Mouse (Mus musculus): ENCODE measurements around the gene Rbfox3. TPM values are rescaled to one million over a fixed set of nuclear protein-coding genes. Genes with fewer than 3 reads are reported as not detected.

Gene Rbfox3
- polyA plus RNA-seq, 1 experiment from 2014 or later, result 11.7 TPM

DNA sequence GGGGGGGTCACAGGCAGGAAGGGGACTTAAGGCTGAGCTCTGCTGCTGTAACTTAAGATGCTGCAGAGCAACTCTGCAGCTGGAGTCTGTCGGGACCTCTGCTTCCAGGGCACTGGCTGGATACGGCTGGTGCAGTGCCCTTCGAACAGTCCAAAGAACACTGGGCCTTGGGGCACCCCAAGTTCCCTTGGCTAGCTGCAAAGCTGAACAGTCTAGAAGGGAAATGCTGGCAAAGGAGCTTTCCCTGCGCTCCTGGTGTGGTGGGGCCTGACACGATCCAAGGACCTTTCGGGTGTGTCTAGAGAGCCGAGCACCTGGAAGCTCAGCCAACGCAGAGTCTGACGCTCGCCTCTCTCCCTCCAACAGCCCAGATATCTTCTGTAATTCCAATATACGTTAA, 12.8 kb downstream of the Rbfox3 start:
- 72% methylated on average over 11 of the region's 11 CpGs for WGBS
- Histone ChIP-seq H3K27ac (peak overlapping the region; percentile 40; the same call in 1 of the 2 replicates), H3K4me3 (no peak overlapping the region), H3K4me1 (replicated peaks) (peaks cover 54% of the 10 kb centered on the region), H3K9me3 (no peaks in the 10 kb centered on the region), H3K36me3 (no peaks in the 10 kb centered on the region), H3K27me3 (ENCODE audit: insufficient read depth, poor library complexity, severe bottlenecking) (peaks cover 28% of the 10 kb centered on the region)
- DNase-seq (ENCODE audit: low spot score), result no peak

DNA sequence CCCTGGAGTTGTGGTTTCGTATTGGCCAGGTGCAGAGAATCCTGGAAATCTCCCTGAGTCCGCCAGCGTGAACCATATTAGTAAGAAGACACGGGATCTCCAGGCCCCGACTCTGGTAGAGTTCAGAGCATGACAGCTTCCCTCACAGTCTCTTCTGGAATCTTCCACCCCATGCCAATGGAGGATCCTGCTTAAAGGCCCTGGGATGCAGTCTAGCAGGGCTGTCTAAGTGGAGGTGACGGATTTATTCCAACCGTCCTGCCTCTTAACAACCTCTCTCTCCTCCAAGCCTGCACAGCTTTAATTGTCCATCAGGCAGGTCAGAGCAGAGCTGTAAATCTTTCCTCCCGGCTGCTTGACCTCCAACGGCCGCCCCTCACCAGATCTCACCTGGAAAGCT, 13.2 kb downstream of the Rbfox3 start:
- Histone ChIP-seq H3K9me3 (no peaks in the 10 kb centered on the region), H3K4me3 (no peak overlapping the region), H3K36me3 (no peaks in the 10 kb centered on the region), H3K4me1 (replicated peaks) (peaks cover 54% of the 10 kb centered on the region), H3K27me3 (ENCODE audit: insufficient read depth, poor library complexity, severe bottlenecking) (peaks cover 25% of the 10 kb centered on the region), H3K27ac (0 out of 2 replicates have a peak overlapping the region, but pooled peaks have one; percentile 40)
- DNase-seq (ENCODE audit: low spot score), result no peak
- WGBS, result 67% methylated on average over 10 of the region's 10 CpGs

DNA sequence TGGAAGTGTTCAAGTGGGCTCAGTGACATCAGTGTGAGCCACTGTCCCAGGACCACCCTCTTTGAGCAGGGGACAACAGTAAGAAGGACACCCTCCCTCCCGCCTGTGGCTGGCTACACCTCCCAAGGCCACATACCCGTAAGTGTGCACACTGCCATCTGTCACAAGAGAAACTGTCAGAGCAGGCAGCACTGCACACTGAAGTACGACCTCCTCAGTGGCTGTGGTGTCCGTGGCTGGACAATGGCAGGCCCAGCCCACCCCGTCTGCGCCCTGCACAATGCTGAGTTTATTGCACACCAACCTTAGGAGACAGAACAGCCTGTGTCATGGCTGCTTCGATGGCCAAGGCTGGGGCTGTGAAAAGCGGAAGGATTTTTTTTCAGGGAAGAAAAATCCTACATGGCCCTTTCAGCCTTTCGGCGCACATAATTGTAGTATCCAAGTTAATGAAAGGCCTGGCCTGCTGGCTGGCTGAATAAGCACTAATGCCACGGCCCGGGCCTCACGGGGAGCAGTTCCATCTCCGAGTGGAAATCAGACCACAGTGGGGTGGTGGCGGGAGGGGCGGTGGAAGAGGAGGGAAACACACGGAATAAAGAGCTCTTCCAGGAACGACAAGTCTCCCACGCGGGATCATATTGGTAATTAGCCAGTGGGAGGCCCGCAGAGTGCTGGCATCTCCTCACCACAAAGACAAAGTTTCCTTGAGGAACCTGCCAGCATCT, 14.1 kb downstream of the Rbfox3 start:
- WGBS, result 59% methylated on average over 21 of the region's 21 CpGs
- H3K27me3 ChIP-seq (ENCODE audit: insufficient read depth, poor library complexity, severe bottlenecking), result peaks cover 25% of the 10 kb centered on the region
- H3K36me3 ChIP-seq, result no peaks in the 10 kb centered on the region
- H3K27ac ChIP-seq, result peak overlapping the region; percentile 72
- H3K9me3 ChIP-seq, result no peaks in the 10 kb centered on the region
- H3K4me1 ChIP-seq (replicated peaks), result peaks cover 54% of the 10 kb centered on the region
- no peak for DNase-seq (ENCODE audit: low spot score)
- no peak overlapping the region for H3K4me3 ChIP-seq

DNA sequence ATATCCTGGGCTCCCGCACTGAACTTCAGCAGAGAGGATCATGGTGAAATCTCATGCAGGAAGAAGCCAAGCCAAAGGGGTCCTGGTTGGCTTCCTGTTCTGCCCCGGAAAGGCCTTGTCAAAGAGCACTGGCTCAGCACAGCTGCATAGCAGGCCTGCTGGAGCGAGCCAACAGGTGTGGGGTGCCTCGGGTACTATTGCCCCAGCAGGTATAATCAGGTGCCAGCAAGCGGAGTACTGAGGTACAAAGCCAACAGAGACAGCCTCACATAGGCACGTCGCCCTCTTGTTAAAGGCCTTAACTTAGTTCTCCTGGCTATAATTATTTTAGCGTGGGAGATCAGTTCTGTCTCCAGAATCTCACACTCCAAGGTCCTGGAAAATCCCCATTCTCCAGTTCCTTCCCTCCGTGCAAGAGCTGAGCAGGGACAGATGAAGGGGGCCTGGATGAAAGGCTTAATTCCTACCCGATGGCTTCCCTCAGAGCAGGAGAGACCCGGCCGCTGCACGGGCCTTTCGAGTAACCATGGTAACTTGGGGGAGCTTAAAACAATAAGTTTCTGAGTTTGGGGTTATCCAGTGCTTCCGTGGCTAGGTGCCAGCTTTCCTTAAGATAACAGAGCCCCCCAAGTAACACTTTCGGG, 15.2 kb downstream of the Rbfox3 start:
- Histone ChIP-seq H3K4me1 (replicated peaks) (peaks cover 62% of the 10 kb centered on the region), H3K36me3 (no peaks in the 10 kb centered on the region), H3K27ac (peak overlapping the region; percentile 53; the same call in 1 of the 2 replicates), H3K27me3 (ENCODE audit: insufficient read depth, poor library complexity, severe bottlenecking) (peaks cover 25% of the 10 kb centered on the region), H3K9me3 (no peaks in the 10 kb centered on the region), H3K4me3 (no peak overlapping the region)
- WGBS, result 52% methylated on average over 16 of the region's 16 CpGs
- no peak for DNase-seq (ENCODE audit: low spot score)

DNA sequence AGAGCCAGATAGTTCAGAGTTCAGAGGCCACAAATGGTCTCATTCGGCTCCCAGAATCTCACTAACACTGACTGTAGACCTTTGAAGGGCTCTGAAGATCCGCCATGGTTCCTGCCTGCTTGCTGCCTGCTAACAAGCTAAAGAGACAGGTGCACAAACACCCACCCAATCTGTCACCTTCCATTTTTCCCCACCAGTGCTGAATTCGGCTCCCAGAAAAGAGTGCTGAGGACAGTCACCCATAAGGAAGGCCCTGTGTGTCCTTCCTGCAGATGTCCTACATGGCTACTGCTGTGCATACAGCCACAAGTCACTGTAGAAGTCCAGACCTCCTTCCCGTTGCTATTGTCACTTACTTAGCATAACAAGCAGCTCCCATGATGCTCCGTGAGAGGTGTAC, 16.6 kb downstream of the Rbfox3 start:
- Histone ChIP-seq H3K27me3 (ENCODE audit: insufficient read depth, poor library complexity, severe bottlenecking) (peaks cover 21% of the 10 kb centered on the region), H3K27ac (no peak overlapping the region), H3K36me3 (no peaks in the 10 kb centered on the region), H3K9me3 (no peaks in the 10 kb centered on the region), H3K4me3 (no peak overlapping the region), H3K4me1 (replicated peaks) (peaks cover 64% of the 10 kb centered on the region)
- WGBS, result 76% methylated on average over 5 of the region's 5 CpGs
- no peak for DNase-seq (ENCODE audit: low spot score)

DNA sequence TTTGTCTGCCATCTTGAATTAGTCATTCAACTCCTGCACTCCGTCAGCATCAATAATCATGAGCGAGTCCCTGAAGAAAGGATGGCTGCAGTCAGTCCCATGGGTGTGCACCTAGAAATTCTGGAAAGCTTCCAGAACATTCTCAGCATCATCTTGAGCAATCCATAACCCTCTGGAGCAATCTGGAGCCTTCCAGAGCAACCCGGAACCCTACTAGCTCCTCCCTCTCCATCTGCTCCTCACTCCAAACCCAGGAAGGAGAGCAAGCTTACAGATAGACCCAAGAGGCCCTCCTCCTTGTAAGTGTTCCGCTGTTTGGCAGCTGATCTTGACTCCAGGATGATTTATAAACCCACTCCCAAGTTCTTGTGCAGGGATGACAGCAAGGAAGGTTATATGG, 17.2 kb downstream of the Rbfox3 start:
- Histone ChIP-seq H3K36me3 (no peaks in the 10 kb centered on the region), H3K27me3 (ENCODE audit: insufficient read depth, poor library complexity, severe bottlenecking) (peaks cover 16% of the 10 kb centered on the region), H3K4me1 (replicated peaks) (peaks cover 59% of the 10 kb centered on the region), H3K27ac (no peak overlapping the region), H3K4me3 (no peak overlapping the region), H3K9me3 (no peaks in the 10 kb centered on the region)
- WGBS, result 89% methylated on average over 4 of the region's 4 CpGs
- no peak for DNase-seq (ENCODE audit: low spot score)

DNA sequence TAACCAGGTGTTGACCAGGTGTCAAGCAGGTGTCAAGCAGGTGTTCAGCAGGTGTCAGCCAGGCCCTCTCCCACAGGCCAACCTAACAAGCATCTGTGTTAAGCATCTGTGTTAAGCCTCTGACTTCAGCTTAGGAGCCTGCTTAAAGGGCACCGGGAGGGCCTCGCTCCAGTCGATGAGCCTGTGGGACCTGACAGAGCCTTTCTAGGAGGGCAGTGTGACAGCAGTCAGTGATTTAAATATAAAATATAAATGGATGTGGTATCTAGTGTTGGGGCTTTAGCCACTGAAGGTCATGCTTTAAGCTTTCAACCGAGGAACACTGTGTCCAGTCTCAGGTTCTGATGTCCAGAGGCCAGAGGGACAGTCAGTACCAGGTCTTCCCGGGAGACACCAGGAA, 18.5 kb downstream of the Rbfox3 start:
- Histone ChIP-seq H3K4me1 (replicated peaks) (peaks cover 47% of the 10 kb centered on the region), H3K36me3 (no peaks in the 10 kb centered on the region), H3K27me3 (ENCODE audit: insufficient read depth, poor library complexity, severe bottlenecking) (peaks cover 5% of the 10 kb centered on the region; the same call in 1 of the 2 replicates), H3K9me3 (no peaks in the 10 kb centered on the region), H3K4me3 (no peak overlapping the region), H3K27ac (no peak overlapping the region)
- DNase-seq (ENCODE audit: low spot score), result no peak
- WGBS, result 86% methylated on average over 5 of the region's 5 CpGs

DNA sequence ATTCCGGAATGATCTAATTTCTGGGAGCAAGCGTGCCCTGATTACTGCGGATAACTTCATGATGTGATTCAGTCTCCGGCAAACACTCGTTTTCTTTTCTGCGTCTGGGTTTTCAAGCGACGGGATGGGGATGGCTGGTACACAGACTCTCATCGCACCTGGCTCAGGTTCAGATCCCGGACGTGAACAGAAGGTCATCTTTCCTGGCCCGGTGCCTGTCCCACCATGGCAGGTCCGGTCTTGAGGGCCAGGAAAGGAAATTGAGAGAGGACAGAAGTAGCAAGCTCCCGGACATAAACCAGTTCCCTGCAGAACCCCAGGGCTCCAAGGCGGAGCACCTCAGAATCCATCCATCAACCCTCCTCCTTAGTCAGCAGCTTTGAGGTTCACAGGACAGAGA, 19.9 kb downstream of the Rbfox3 start:
- no peak overlapping the region for H3K4me3 ChIP-seq
- 86% methylated on average over 15 of the region's 15 CpGs for WGBS
- H3K36me3 ChIP-seq, result no peaks in the 10 kb centered on the region
- no peak overlapping the region for H3K27ac ChIP-seq
- H3K27me3 ChIP-seq (ENCODE audit: insufficient read depth, poor library complexity, severe bottlenecking), result peaks cover 5% of the 10 kb centered on the region; the same call in 1 of the 2 replicates
- H3K4me1 ChIP-seq (replicated peaks), result peaks cover 34% of the 10 kb centered on the region
- no peaks in the 10 kb centered on the region for H3K9me3 ChIP-seq
- no peak for DNase-seq (ENCODE audit: low spot score)

DNA sequence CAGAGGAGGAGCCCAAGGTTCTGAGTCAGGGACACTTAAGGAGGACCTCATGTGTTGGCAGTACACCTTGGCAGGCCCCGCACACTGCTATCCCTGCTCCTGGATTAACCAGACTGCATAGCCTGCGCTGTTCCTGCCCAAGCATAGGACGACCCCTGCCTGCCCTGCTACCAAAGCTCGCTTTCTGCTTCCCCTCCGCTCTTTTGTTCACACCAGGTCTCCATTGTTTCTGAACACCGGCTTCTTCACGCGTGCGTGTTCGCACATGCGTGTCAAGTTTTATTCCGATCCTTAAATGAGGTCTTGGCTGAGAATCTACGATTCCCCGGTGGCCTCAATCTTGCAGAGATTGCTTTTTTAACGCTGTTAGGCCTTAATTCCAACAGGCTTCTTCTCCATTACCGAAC, 20.4 kb downstream of the Rbfox3 start:
- Histone ChIP-seq H3K9me3 (no peaks in the 10 kb centered on the region), H3K27ac (peak overlapping the region; percentile 78), H3K36me3 (no peaks in the 10 kb centered on the region), H3K4me3 (no peak overlapping the region), H3K27me3 (ENCODE audit: insufficient read depth, poor library complexity, severe bottlenecking) (peaks cover 4% of the 10 kb centered on the region; the same call in 1 of the 2 replicates), H3K4me1 (replicated peaks) (peaks cover 29% of the 10 kb centered on the region)
- 53% methylated on average over 16 of the region's 16 CpGs for WGBS
- no peak for DNase-seq (ENCODE audit: low spot score)

DNA sequence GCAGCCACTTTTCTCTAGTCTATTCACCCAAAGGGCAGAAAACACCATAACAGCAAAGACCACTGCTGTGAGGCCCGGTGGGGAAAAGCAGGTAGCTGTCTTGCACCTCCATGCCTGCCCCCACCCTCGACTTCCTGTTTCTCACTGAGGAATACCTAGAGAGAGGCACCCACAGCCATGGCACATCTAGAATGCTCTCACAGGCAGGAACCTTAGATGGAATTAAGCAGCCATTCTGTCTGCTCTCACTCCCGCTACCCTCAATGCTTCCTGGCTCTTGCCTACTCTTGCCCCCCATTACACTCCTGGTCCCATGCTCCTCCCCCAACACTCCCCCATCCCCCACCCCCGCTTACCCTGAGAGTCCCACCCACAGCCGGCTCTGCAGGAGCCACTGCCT, 20.9 kb downstream of the Rbfox3 start:
- peak overlapping the region; percentile 78 for H3K27ac ChIP-seq
- 63% methylated on average over 5 of the region's 5 CpGs for WGBS

DNA sequence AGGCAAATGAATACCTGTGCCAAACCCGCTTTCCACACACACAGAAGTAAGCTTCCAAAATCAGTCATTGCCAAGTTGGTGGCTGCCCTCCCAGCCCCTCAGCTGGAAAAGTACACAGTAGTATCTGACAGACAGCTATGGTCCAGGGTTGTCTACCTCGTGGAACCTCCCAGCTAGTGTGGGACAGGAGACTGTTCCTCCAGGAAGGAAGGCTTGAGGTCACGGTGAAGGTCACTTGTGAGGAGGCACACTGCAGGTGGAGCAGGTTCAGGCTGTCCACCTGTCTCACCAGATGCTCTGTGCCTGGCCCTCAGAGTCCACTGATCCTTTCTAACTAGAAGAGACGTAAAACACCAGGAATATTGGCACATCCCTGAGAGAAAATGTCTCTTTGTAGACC, 21.9 kb downstream of the Rbfox3 start:
- peaks cover 26% of the 10 kb centered on the region for H3K4me1 ChIP-seq (replicated peaks)
- WGBS, result 81% methylated on average over 4 of the region's 4 CpGs
- no peaks in the 10 kb centered on the region for H3K9me3 ChIP-seq
- H3K4me3 ChIP-seq, result no peak overlapping the region
- H3K36me3 ChIP-seq, result no peaks in the 10 kb centered on the region
- H3K27me3 ChIP-seq (ENCODE audit: insufficient read depth, poor library complexity, severe bottlenecking), result no peaks in the 10 kb centered on the region
- no peak overlapping the region for H3K27ac ChIP-seq
- no peak for DNase-seq (ENCODE audit: low spot score)

More for the DNA sequence above, 20.9 kb downstream of the Rbfox3 start:
- DNase-seq (ENCODE audit: low spot score), result no peak
- Histone ChIP-seq H3K27me3 (ENCODE audit: insufficient read depth, poor library complexity, severe bottlenecking) (no peaks in the 10 kb centered on the region), H3K4me1 (replicated peaks) (peaks cover 27% of the 10 kb centered on the region), H3K36me3 (no peaks in the 10 kb centered on the region), H3K9me3 (no peaks in the 10 kb centered on the region), H3K4me3 (no peak overlapping the region)

DNA sequence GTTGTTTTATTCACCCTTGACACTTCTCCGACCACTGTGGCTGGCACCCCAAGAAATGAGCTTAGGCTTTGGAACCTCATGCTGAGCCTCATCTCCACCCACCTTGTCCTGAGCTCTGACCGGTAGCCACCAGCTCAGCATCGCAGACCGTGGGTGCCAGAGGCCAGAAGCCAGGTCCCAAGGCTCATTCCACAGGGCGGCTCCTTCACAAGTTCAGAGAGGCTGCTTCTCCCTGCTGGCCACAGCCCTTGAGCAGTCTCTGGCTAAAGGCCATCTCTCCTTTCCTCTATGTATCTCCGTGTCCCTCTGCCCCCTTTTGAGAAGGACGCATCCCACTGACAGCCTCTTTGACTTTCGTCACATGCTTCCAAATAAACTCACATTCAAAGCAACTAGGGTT, 23.0 kb downstream of the Rbfox3 start:
- no peaks in the 10 kb centered on the region for H3K27me3 ChIP-seq (ENCODE audit: insufficient read depth, poor library complexity, severe bottlenecking)
- no peak overlapping the region for H3K4me3 ChIP-seq
- no peak overlapping the region for H3K27ac ChIP-seq
- H3K4me1 ChIP-seq (replicated peaks), result peaks cover 26% of the 10 kb centered on the region
- no peaks in the 10 kb centered on the region for H3K36me3 ChIP-seq
- no peak for DNase-seq (ENCODE audit: low spot score)
- no peaks in the 10 kb centered on the region for H3K9me3 ChIP-seq
- 77% methylated on average over 8 of the region's 8 CpGs for WGBS

DNA sequence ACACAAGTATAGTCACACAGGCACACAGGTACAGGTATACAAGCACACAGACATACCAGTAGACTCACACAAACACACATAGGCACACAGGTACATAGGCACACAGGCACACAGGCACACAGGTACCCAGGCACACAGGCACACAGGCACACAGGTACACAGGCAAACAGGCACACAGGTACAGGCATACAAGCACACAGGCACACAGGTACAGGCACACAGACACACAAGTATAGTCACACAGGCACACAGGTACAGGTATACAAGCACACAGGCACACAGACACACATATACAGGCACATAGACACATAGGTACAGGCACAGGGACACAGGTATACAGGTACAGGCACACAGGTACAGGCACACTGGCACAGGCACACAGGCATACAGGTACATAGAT, 24.2 kb downstream of the Rbfox3 start:
- Histone ChIP-seq H3K27me3 (ENCODE audit: insufficient read depth, poor library complexity, severe bottlenecking) (no peaks in the 10 kb centered on the region), H3K36me3 (no peaks in the 10 kb centered on the region), H3K9me3 (no peaks in the 10 kb centered on the region), H3K4me3 (no peak overlapping the region), H3K4me1 (replicated peaks) (peaks cover 30% of the 10 kb centered on the region), H3K27ac (no peak overlapping the region)
- DNase-seq (ENCODE audit: low spot score), result no peak

Measured in hindbrain, embryonic 10.5 days (tissue).